Mouse (Mus musculus): Measurements from ENCODE around the gene Cebpg.

- TF ChIP-seq CTCF (IDR thresholded peaks at IDR 0.05; ENCODE audit: low read depth, low read length) = no peak
- no peak for TF ChIP-seq GATA1 (IDR thresholded peaks at IDR 0.05; ENCODE audit: borderline replicate concordance, low read length)
- no peak for TF ChIP-seq TAL1 (conservative IDR thresholded peaks at IDR 0.05; ENCODE audit: low read depth, low read length)
- no peak for TF ChIP-seq POLR2AphosphoS5 (IDR thresholded peaks at IDR 0.05; ENCODE audit: insufficient replicate concordance, low read depth, low read length)
Measured at GRCm38 (mm10) chr7:35054977-35055618, 1.3 kb downstream of the Cebpg start.

All from G1E (cell line).